Mouse (Mus musculus) cortical plate, adult 2 months (tissue): ENCODE results near the gene Ret.

Experiments used
- CTCF ChIP-seq: fragments of 200-500 bp; IDR thresholded peaks from 2 replicates; pipeline ENCODE4 v1.5.1; 2011; ENCODE audit warnings: mild to moderate bottlenecking, control low read depth, low read length; ENCODE audit not compliant: insufficient read depth; ENCODE audit errors: extremely low read depth
- POLR2A ChIP-seq: fragments of 200-500 bp; IDR thresholded peaks from 2 replicates; pipeline ENCODE4 v1.6.1; 2011; ENCODE audit warnings: mild to moderate bottlenecking, low read length, control low read depth; ENCODE audit not compliant: insufficient read depth; ENCODE audit errors: extremely low read depth

DNA sequence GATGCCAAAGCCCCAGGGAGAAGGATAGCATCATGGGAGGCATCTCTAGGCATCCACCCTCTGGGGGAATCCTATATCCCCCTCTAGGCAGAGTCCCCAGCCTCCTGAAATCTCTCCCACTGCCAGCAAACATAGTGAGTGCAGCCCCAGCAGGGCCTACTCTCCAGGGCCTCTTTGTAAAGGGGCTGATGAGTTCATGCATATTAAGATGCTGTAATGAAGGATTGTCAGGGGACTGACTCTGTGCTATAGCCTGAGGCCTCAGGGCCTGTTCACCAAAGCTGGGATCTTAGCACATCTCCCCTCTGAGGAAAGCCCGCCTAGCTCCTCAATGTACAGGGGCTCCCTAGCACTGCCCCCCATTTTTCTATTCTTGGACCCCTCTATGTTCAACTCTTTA, 6.6 kb upstream of the Ret start:
- TF ChIP-seq CTCF: no peak
- no peak for TF ChIP-seq POLR2A
